Mouse (Mus musculus) hindbrain, embryonic 10.5 days (tissue): Measurements from ENCODE around the gene Gm21985. TPM values are rescaled to one million over a fixed set of nuclear protein-coding genes. Genes with fewer than 3 reads are reported as not detected.
"Not testable (repeated sequence)": the region's sequence is repeated elsewhere in the genome, so short reads cannot be mapped to it uniquely, and the experiment has no call there.

Experiments
- DNase-seq: peaks from one replicate; pipeline ENCODE4 v3.0.0-alpha.2; 2017; ENCODE audit warnings: low spot score
- H3K27ac ChIP-seq: fragments of 300-500 bp; sonication (generic); 2 replicates; pipeline ENCODE4 v1.5.1; 2016; ENCODE audit warnings: mild to moderate bottlenecking, moderate library complexity
- H3K27me3 ChIP-seq: fragments of 300-500 bp; sonication (generic); 2 replicates; pipeline ENCODE4 v1.6.1; 2016; ENCODE audit warnings: mild to moderate bottlenecking; ENCODE audit not compliant: poor library complexity, insufficient read depth, severe bottlenecking
- H3K36me3 ChIP-seq: fragments of 300-500 bp; sonication (generic); 2 replicates; pipeline ENCODE4 v1.6.1; 2016; ENCODE audit warnings: mild to moderate bottlenecking, moderate library complexity
- H3K4me1 ChIP-seq: fragments of 300-500 bp; sonication (generic); replicated peaks from 2 replicates; pipeline ENCODE4 v1.6.1; 2016; ENCODE audit warnings: mild to moderate bottlenecking
- H3K4me3 ChIP-seq: fragments of 300-500 bp; sonication (generic); 2 replicates; pipeline ENCODE4 v1.5.1; 2016; ENCODE audit warnings: mild to moderate bottlenecking, moderate library complexity
- H3K9me3 ChIP-seq: fragments of 300-500 bp; sonication (generic); 2 replicates; pipeline ENCODE4 v1.6.1; 2016; ENCODE audit warnings: mild to moderate bottlenecking, moderate library complexity
- WGBS: fragments of 180-500 bp; shearing (Covaris S2); methylation state at CpG from one replicate; pipeline ENCODE4 v1.1.7; 2016; 5-methylcytosine and 5-hydroxymethylcytosine counted together
- polyA plus RNA-seq: library from polyadenylated mRNA; unstranded; fragments of >200 nt; fragmentation: Nextera tagmentation; extraction: Ambion mirVana; gene quantifications from 2 replicates; pipeline ENCODE4 v1.2.1, GENCODE M21; 2016

The Gm21985 gene
- polyA plus RNA-seq, 1 experiment from 2014 or later = not detected

DNA sequence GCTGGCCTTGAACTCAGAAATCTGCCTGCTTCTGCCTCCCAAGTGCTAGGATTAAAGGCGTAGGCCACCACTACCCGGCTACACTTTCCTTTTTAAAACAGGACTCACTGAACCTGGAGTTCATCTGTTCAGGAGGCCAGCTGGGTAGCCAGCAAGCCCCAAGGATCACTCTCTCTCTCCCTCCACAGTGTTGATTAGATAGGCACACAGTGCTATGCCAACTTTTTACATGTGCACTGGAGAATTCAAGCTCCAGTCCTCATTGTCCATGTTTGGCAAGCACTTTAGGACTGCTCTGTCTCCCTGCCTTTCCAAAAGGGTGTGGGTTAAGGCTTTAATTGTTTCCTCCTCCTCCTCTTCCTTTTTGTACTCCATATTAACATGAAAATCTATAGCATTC, 3.9 kb downstream of the Gm21985 start:
- Histone ChIP-seq H3K36me3 (no peaks in the 10 kb centered on the region), H3K27ac (no peak overlapping the region), H3K9me3 (no peaks in the 10 kb centered on the region), H3K4me1 (peaks cover 26% of the 10 kb centered on the region), H3K4me3 (no peak overlapping the region), H3K27me3 (no peaks in the 10 kb centered on the region)
- DNase-seq = no peak
- 88% methylated on average over 2 of the region's 2 CpGs for WGBS

DNA sequence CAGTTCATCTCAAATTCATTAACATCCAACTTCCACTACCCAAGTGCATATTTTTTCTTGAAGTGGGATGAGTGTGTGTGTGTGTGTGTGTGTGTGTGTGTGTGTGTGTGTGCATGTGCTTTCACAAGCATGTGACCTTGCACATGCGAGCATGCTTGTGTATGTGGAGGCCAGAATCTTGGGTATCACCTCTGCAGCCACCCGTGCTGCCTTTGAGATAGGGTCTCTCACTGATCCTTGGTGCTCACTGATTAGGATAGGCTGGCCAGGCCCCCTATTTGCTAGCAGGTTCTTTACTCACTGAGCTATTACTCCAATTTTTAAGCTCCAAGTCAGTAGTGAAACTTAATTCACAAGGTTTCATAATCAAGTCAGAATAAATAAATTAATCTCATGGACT, 6.8 kb downstream of the Gm21985 start:
- H3K4me3 ChIP-seq = no peak overlapping the region
- H3K36me3 ChIP-seq = no peaks in the 10 kb centered on the region
- H3K9me3 ChIP-seq = no peaks in the 10 kb centered on the region
- H3K27ac ChIP-seq = no peak overlapping the region
- H3K27me3 ChIP-seq = no peaks in the 10 kb centered on the region
- no peak for DNase-seq
- WGBS = 82% methylated on average over 2 of the region's 2 CpGs
- H3K4me1 ChIP-seq = 0 out of 2 replicates have a peak, but pooled peaks cover under 1% of the 10 kb centered on the region

DNA sequence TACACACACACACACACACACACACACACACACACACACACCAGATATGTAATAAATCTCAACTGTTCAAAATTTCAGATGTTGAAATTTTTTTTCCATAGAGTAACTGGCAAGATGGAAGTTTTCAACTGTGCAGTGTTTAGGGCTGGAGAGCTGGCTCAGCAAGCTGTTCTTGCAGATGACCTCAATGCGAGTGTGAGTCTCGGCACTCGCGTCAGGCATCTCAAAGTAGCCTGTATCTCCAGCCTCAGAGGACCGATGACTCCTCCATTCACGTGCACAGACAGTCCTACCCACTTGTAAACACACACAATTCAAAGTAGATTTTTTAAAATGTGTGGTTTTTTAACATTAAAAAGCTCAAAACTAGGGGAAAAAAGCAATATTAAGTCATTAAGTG, 7.4 kb downstream of the Gm21985 start:
- 92% methylated on average over 6 of the region's 6 CpGs for WGBS
- Histone ChIP-seq H3K27ac (no peak overlapping the region), H3K4me1 (no peaks in the 10 kb centered on the region), H3K9me3 (no peaks in the 10 kb centered on the region), H3K36me3 (no peaks in the 10 kb centered on the region), H3K4me3 (no peak overlapping the region), H3K27me3 (no peaks in the 10 kb centered on the region)
- no peak for DNase-seq

DNA sequence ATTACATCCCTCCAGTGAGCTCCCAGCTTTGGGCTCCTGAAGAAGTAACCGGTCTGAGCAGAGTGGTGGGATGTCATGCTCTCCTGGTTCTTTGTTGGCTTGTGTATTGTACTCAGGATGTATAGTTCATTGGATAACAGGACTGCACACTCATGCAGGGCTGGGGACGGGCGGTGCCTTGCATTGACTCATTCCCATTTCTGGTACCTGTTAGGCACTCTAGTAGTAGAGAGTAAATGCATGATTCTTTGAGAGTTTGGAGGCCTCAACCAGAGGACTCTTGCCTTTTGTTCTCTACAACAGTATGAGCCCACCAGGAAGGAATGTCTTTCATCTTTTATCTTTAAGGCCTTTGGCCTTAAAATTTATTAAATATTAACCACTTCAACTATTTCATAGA, 10.8 kb downstream of the Gm21985 start:
- Histone ChIP-seq H3K9me3 (no peaks in the 10 kb centered on the region), H3K27me3 (no peaks in the 10 kb centered on the region), H3K36me3 (no peaks in the 10 kb centered on the region), H3K4me1 (no peaks in the 10 kb centered on the region), H3K27ac (no peak overlapping the region), H3K4me3 (no peak overlapping the region)
- WGBS = 94% methylated on average over 3 of the region's 3 CpGs
- DNase-seq = no peak

DNA sequence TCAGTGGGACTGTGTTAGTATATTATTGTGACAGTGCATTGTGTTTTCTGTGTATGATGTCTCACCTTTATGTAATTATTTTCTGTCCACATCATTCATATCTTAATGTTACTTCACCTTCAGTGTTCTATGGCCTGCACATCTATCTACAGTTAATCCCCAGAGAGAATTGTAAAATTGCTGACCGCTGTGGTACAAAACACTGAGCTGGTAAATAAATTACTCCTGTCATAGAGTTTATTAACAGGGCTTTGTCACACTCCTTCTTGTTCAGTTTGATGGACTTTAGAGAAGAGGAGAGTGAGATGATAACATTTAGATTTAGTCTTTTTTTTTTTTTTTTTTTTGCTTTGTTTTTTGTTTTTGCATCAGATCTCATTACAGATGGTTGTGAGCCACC, 16.7 kb downstream of the Gm21985 start:
- Histone ChIP-seq H3K27me3 (no peaks in the 10 kb centered on the region), H3K4me3 (no peak overlapping the region), H3K36me3 (no peaks in the 10 kb centered on the region), H3K27ac (no peak overlapping the region), H3K9me3 (no peaks in the 10 kb centered on the region), H3K4me1 (peaks cover 13% of the 10 kb centered on the region; the same call in 1 of the 2 replicates)
- DNase-seq = no peak
- 88% methylated on average over 1 of the region's 1 CpGs for WGBS

DNA sequence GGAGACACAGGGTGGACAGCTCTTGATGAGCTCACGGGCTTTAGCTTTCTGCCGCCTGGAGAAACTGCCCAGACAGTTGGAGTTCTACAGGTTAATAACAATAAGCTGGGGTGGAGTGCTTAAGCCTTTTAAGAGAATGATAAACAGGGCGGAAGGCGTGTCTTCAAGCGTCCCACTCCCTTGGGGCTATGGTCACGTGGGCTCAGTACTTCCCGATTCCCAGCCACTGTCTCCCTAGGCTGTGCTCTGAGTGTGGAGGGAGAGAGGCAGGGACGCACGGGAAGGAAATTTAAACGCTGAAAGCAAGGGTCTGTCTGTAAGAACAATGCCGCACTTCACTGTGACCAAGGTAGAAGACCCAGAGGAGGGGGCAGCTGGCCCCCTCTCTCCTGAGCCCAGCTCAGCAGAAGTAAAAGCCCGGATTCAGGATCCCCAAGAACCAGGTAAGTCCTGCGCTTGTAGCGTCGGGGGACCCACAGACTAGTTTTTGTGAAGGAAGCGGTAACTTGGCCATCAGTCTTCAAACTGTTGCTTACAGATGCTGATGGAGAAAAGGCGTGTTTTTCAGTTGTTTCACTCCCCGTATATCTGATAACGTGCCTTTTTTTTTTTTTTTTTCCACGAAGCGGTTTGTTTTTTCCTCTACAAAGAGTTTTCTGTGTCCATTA, 18.4 kb downstream of the Gm21985 start:
- H3K36me3 ChIP-seq = no peaks in the 10 kb centered on the region
- peak overlapping the region; percentile 85 for H3K27ac ChIP-seq
- H3K27me3 ChIP-seq = no peaks in the 10 kb centered on the region
- 3% methylated on average over 21 of the region's 21 CpGs for WGBS
- peak overlapping the region; percentile 65 for H3K4me3 ChIP-seq
- DNase-seq = peak; percentile 65
- peaks cover 13% of the 10 kb centered on the region; the same call in 1 of the 2 replicates for H3K4me1 ChIP-seq
- no peaks in the 10 kb centered on the region for H3K9me3 ChIP-seq

DNA sequence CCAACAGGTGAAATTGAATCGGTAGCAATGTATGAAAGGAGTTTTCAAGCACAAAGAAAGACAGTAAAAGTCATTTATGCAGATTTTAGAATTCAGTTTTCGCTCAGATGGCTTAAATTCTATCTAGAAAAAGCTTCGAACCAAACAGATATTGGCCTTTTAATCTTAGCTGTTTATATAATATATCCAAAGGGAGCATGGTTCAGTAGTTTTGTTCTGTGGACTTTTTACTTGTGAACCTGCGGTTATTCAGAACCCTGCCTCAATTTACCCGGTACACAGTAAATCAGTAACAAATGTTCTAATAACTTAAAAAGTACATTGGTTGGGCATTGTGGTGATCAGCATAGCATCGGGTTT, 18.9 kb downstream of the Gm21985 start:
- no peak for DNase-seq
- WGBS = 66% methylated on average over 6 of the region's 6 CpGs
- no peaks in the 10 kb centered on the region for H3K36me3 ChIP-seq
- H3K27me3 ChIP-seq = no peaks in the 10 kb centered on the region
- H3K4me1 ChIP-seq = peaks cover 13% of the 10 kb centered on the region; the same call in 1 of the 2 replicates
- H3K4me3 ChIP-seq = peak overlapping the region; percentile 65
- no peak overlapping the region for H3K27ac ChIP-seq
- H3K9me3 ChIP-seq = no peaks in the 10 kb centered on the region

DNA sequence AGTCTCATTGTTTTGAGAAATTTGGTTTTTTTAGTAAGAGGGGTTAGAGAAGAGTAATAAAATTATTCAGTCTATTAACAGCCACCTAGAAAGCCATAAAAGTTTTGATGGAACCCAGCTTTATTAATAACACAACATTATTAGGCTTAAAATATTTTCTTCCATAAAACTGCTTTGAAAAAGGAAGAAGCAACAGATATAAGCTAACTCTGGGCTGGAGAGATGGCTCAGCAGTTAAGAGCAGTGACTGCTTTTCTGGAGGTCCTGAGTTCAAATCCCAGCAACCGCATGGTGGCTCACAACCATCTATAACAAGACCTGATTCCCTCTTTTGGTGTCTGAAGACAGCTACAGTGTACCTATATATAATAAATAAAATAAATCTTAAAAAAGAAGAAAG, 19.9 kb downstream of the Gm21985 start:
- H3K36me3 ChIP-seq, H3K4me3 ChIP-seq, H3K27ac ChIP-seq, DNase-seq, H3K9me3 ChIP-seq, H3K27me3 ChIP-seq: not testable (repeated sequence)
- WGBS = 98% methylated on average over 1 of the region's 1 CpGs
- peaks cover 13% of the 10 kb centered on the region; the same call in 1 of the 2 replicates for H3K4me1 ChIP-seq

DNA sequence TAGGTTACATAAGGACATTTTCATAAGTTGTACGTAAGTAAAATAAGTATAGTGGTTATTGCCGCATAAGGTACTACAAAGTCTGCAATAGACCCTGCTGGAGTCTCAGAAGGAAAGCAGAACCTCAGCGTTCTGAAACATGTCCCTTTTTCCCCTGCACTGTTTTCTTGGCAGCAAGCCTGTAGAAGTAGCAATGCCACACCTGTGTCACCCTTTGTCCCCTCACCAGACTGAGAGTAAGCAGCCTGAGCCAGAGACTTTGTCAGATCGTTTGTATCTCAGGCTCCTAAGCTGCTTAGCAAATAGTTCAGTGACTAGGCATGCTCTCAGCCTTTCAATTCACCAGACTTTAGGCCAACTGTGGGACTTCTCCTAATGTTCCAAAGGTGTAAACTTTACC, 20.9 kb downstream of the Gm21985 start:
- no peaks in the 10 kb centered on the region for H3K9me3 ChIP-seq
- H3K27me3 ChIP-seq = no peaks in the 10 kb centered on the region
- peaks cover 13% of the 10 kb centered on the region; the same call in 1 of the 2 replicates for H3K4me1 ChIP-seq
- H3K4me3 ChIP-seq = no peak overlapping the region
- no peak for DNase-seq
- no peak overlapping the region for H3K27ac ChIP-seq
- WGBS = 73% methylated on average over 4 of the region's 4 CpGs
- no peaks in the 10 kb centered on the region for H3K36me3 ChIP-seq

DNA sequence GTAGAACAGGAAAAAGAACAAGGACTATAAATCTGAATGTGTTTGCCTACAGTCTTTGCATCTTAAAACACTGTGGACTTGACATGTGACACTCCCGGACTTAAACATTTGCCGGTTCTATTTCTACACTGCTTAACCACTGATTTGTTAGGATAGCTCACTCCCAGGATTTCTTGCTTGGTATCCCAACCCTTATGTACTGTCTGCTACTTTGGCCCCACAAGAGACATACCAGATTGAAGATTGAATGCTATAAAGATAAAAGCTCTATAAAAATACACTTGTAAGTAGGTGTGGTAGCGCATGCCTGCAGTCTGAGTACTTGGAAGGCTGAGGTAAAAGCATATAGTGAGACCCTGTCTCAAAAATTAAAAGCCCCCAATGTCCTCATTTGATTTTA, 23.4 kb downstream of the Gm21985 start:
- Histone ChIP-seq H3K36me3 (no peaks in the 10 kb centered on the region), H3K4me1 (peaks cover 8% of the 10 kb centered on the region; the same call in 1 of the 2 replicates), H3K9me3 (no peaks in the 10 kb centered on the region), H3K27me3 (no peaks in the 10 kb centered on the region), H3K4me3 (no peak overlapping the region), H3K27ac (no peak overlapping the region)
- WGBS = 96% methylated on average over 3 of the region's 3 CpGs
- no peak for DNase-seq

DNA sequence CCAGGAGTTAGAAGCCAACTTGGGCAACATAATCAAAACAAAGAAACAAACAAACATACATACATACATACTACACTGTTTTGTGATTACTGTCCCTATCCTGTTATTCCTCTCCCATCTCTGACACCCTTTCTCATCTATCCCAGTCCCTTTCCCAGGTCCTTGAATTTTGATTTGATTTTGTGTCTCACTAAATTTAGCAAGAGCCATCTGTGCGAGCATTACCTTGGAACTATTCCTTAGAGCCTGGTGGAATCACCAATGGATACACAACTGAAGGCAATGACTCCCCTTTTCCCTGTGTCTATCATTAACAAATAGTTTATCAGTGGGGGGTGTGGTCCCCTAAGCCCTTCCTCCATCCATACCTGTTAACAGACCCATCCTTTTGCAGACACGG, 26.7 kb downstream of the Gm21985 start:
- WGBS = 87% methylated on average over 2 of the region's 2 CpGs
- no peaks in the 10 kb centered on the region for H3K4me1 ChIP-seq

DNA sequence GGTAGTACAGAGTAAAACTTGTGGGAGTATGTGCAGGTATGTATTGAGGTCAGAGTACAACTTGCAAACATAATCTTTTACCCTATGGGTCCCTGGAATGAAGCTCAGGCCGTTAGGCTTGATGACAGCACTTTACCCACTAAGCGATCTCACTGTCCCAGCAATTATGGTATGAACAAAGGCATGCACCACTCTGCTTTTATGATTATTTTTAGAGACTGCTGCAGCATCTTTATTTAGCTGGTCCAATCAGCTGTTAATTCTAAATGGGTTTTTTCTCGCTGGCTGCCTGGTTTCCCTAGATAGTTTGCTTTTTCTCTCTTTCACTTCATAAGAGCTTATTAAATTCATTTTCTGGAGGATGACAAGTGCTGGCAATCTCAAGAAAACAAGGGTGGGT, 30.1 kb downstream of the Gm21985 start:
- WGBS = 92% methylated on average over 3 of the region's 3 CpGs
- no peak overlapping the region for H3K4me3 ChIP-seq
- no peak overlapping the region for H3K27ac ChIP-seq
- DNase-seq = no peak
- no peaks in the 10 kb centered on the region for H3K4me1 ChIP-seq
- H3K9me3 ChIP-seq = no peaks in the 10 kb centered on the region
- H3K36me3 ChIP-seq = no peaks in the 10 kb centered on the region
- H3K27me3 ChIP-seq = no peaks in the 10 kb centered on the region

More for the DNA sequence above, 26.7 kb downstream of the Gm21985 start:
- H3K4me3 ChIP-seq = no peak overlapping the region
- H3K36me3 ChIP-seq = no peaks in the 10 kb centered on the region
- no peak for DNase-seq
- no peaks in the 10 kb centered on the region for H3K27me3 ChIP-seq
- H3K9me3 ChIP-seq = no peaks in the 10 kb centered on the region
- no peak overlapping the region for H3K27ac ChIP-seq

DNA sequence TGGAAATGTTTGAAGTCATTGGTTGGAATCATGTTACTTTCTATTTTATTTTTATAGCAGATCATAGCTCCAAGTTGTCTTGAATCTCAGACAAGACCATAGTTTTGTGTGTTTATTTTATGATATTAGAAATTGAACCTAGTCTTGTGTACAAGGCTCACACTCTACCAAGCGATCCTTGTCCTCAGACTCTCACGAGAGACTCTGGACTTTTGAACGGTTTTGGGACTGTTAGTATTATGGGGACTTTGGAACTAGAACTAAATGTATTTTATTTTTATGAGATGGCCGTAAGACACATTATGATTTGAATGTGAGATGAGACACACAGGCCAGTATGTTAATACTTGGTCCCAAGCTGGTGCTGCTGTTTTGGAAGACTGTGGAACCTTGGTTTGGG, 32.1 kb downstream of the Gm21985 start:
- DNase-seq = no peak
- no peak overlapping the region for H3K4me3 ChIP-seq
- H3K36me3 ChIP-seq = no peaks in the 10 kb centered on the region
- H3K27ac ChIP-seq = no peak overlapping the region
- no peaks in the 10 kb centered on the region for H3K27me3 ChIP-seq
- H3K9me3 ChIP-seq = no peaks in the 10 kb centered on the region
- 91% methylated on average over 4 of the region's 4 CpGs for WGBS
- no peaks in the 10 kb centered on the region for H3K4me1 ChIP-seq

DNA sequence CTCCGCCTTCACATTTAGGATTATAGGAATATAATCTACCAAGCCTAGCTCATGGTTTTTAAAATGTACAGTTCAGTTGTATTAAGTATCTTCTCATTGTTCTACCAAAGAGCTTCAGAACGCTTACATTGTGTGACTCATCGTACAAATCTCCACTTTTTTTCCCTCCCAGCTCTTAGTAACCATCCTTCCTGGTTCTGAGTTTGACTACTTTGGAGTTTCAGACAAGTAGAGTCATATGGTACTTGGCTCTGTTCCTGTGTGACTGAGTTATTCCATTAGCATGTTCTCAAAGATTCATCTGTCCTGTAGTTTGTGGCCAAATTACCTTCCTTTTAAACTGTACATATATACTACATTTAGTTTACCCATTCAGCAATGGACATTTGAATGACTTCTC, 42.6 kb downstream of the Gm21985 start:
- Histone ChIP-seq H3K36me3 (no peaks in the 10 kb centered on the region), H3K9me3 (no peaks in the 10 kb centered on the region), H3K27me3 (no peaks in the 10 kb centered on the region), H3K27ac (no peak overlapping the region), H3K4me3 (no peak overlapping the region), H3K4me1 (no peaks in the 10 kb centered on the region)
- 91% methylated on average over 3 of the region's 3 CpGs for WGBS
- no peak for DNase-seq
